Mouse (Mus musculus) layer of hippocampus, adult 2 months (tissue): Measurements from ENCODE around the gene Flt3l. TPM values are rescaled to one million over a fixed set of nuclear protein-coding genes. Genes with fewer than 3 reads are reported as not detected.
"Not testable (repeated sequence)": the region's sequence is repeated elsewhere in the genome, so short reads cannot be mapped to it uniquely, and the experiment has no call there.

Source experiments
- DNase-seq, 2 experiments: peaks; one replicate each; pipeline ENCODE4 v3.0.0; 2022; ENCODE audit warnings: low spot score in 2 of 2
- H3K27ac ChIP-seq: fragments of 200-600 bp; 2 replicates; pipeline ENCODE4 v1.8.1; 2022
- H3K4me3 ChIP-seq: fragments of 200-600 bp; 2 replicates; pipeline ENCODE4 v1.8.1; 2022; ENCODE audit warnings: mild to moderate bottlenecking
- CTCF ChIP-seq: fragments of 200-600 bp; conservative IDR thresholded peaks from 2 replicates; pipeline ENCODE4 v1.8.1; 2022; ENCODE audit warnings: antibody characterized with exemption, mild to moderate bottlenecking, moderate library complexity
- total RNA-seq, 2 experiments: library from RNA; stranded (reverse); gene quantifications; 2 replicates each; pipeline ENCODE4 v1.2.3; 2021

The Flt3l gene
- total RNA-seq, 2 experiments from 2014 or later, result 9.4 TPM

GRCm38 (mm10) chr7:45107052-45107645 lies 29.1 kb downstream of the Flt3l start:
- DNase-seq, result no peak
- Histone ChIP-seq H3K4me3 (no peak overlapping the region), H3K27ac (no peak overlapping the region)
- no peak for TF ChIP-seq CTCF

GRCm38 (mm10) chr7:45106441-45106840 lies 29.8 kb downstream of the Flt3l start:
- no peak for DNase-seq
- no peak overlapping the region for H3K27ac ChIP-seq
- no peak overlapping the region for H3K4me3 ChIP-seq
- no peak for TF ChIP-seq CTCF

- no peak for TF ChIP-seq CTCF
- H3K27ac ChIP-seq, result no peak overlapping the region
- H3K4me3 ChIP-seq, result no peak overlapping the region
- no peak for DNase-seq
Observed at GRCm38 (mm10) chr7:45105491-45105890, 30.7 kb downstream of the Flt3l start.

- Histone ChIP-seq H3K4me3 (no peak overlapping the region), H3K27ac (no peak overlapping the region)
- no peak for DNase-seq
- no peak for TF ChIP-seq CTCF
Observed at GRCm38 (mm10) chr7:45104941-45105340, 31.3 kb downstream of the Flt3l start.

GRCm38 (mm10) chr7:45103652-45104180 lies 32.5 kb downstream of the Flt3l start, which contains the start of gene Fcgrt:
Fcgrt (minus strand) TSS chr7:45103851.
- TF ChIP-seq CTCF, result no peak
- Histone ChIP-seq H3K27ac (peak within 1 kb of the TSS; percentile 81), H3K4me3 (peak within 1 kb of the TSS; percentile 46)
- DNase-seq, result peak in 1 of 2 experiments; percentile 48

- DNase-seq, result no peak
- Histone ChIP-seq H3K4me3 (peak overlapping the region; percentile 46), H3K27ac (peak overlapping the region; percentile 81)
- no peak for TF ChIP-seq CTCF
Observed at GRCm38 (mm10) chr7:45102940-45103585, 33.2 kb downstream of the Flt3l start.

- Histone ChIP-seq H3K4me3 (peak overlapping the region; percentile 46), H3K27ac (no peak overlapping the region)
- no peak for TF ChIP-seq CTCF
- no peak for DNase-seq
Observed at GRCm38 (mm10) chr7:45102441-45102840, 33.8 kb downstream of the Flt3l start.

- no peak for DNase-seq
- no peak for TF ChIP-seq CTCF
- H3K4me3 ChIP-seq, result no peak overlapping the region
- no peak overlapping the region for H3K27ac ChIP-seq
Observed at GRCm38 (mm10) chr7:45100046-45100445, 36.2 kb downstream of the Flt3l start.

GRCm38 (mm10) chr7:45098541-45099240 lies 37.5 kb downstream of the Flt3l start:
- TF ChIP-seq CTCF, result peak; percentile 60
- Histone ChIP-seq H3K4me3 (no peak overlapping the region), H3K27ac (no peak overlapping the region)
- DNase-seq, result no peak

GRCm38 (mm10) chr7:45097479-45097878 lies 38.8 kb downstream of the Flt3l start:
- no peak overlapping the region for H3K27ac ChIP-seq
- no peak for DNase-seq
- H3K4me3 ChIP-seq, result no peak overlapping the region
- no peak for TF ChIP-seq CTCF

GRCm38 (mm10) chr7:45095965-45096364 lies 40.3 kb downstream of the Flt3l start:
- H3K27ac ChIP-seq, H3K4me3 ChIP-seq, DNase-seq: not testable (repeated sequence)

- H3K4me3 ChIP-seq, result no peak overlapping the region
- TF ChIP-seq CTCF, result no peak
- H3K27ac ChIP-seq, result no peak overlapping the region
- DNase-seq, result no peak
Observed at GRCm38 (mm10) chr7:45095367-45095766, 40.9 kb downstream of the Flt3l start.

- TF ChIP-seq CTCF, result no peak
- H3K4me3 ChIP-seq, result no peak overlapping the region
- DNase-seq, result no peak
- H3K27ac ChIP-seq, result no peak overlapping the region
Observed at GRCm38 (mm10) chr7:45094121-45094520, 42.1 kb downstream of the Flt3l start.
